Mouse (Mus musculus) ES-E14 (cell line): ENCODE results near the gene Mctp1.

Experiments used
- CHD2 ChIP-seq: IDR thresholded peaks from 2 replicates; pipeline ENCODE4 v1.6.1; 2014; ENCODE audit warnings: mild to moderate bottlenecking, low read depth, low read length, inconsistent platforms
- HCFC1 ChIP-seq: IDR thresholded peaks from 2 replicates; pipeline ENCODE4 v1.6.1; 2012; ENCODE audit warnings: low read length, inconsistent platforms, borderline replicate concordance; ENCODE audit not compliant: insufficient read depth
- MAFK ChIP-seq: IDR thresholded peaks from 2 replicates; pipeline ENCODE4 v1.6.1; 2014; ENCODE audit warnings: mild to moderate bottlenecking, low read depth, low read length, inconsistent platforms; ENCODE audit not compliant: insufficient read depth
- ZC3H11A ChIP-seq: IDR thresholded peaks from 2 replicates; pipeline ENCODE4 v1.6.1; 2012; ENCODE audit warnings: low read depth, mild to moderate bottlenecking, inconsistent platforms, low read length, borderline replicate concordance
- ZNF384 ChIP-seq: IDR thresholded peaks from 2 replicates; pipeline ENCODE4 v1.6.1; 2012; ENCODE audit warnings: low read depth, low read length, inconsistent platforms

DNA sequence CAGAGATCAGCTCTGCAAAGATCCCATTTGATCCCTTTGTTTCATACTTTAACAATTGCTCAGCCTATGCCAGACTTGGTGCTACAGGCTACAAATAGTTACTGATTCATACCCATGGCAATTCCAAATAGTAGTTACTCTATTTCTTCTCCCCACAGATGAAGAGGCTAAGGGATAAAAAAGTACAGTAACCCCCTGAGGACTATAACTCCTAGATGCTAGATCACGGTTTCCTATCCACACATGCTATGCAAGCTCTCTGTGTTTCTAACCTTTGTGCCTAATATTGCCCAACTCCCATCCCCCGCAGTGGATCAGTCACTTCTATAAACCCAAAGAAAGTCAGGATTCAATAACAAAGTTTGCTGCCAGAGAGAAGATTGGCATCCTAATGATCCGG, 470.7 kb downstream of the Mctp1 start:
- TF ChIP-seq MAFK (no peak), CHD2 (no peak), ZC3H11A (no peak), HCFC1 (no peak), ZNF384 (no peak)
